Mouse (Mus musculus): ENCODE measurements at regions not wholly inside any gene's neighbourhood (a gene's known extent, or its start where the extent isn't known, plus 50 kb on each side); places are given as distances from the start of the nearest gene placed in this dataset.

DNA sequence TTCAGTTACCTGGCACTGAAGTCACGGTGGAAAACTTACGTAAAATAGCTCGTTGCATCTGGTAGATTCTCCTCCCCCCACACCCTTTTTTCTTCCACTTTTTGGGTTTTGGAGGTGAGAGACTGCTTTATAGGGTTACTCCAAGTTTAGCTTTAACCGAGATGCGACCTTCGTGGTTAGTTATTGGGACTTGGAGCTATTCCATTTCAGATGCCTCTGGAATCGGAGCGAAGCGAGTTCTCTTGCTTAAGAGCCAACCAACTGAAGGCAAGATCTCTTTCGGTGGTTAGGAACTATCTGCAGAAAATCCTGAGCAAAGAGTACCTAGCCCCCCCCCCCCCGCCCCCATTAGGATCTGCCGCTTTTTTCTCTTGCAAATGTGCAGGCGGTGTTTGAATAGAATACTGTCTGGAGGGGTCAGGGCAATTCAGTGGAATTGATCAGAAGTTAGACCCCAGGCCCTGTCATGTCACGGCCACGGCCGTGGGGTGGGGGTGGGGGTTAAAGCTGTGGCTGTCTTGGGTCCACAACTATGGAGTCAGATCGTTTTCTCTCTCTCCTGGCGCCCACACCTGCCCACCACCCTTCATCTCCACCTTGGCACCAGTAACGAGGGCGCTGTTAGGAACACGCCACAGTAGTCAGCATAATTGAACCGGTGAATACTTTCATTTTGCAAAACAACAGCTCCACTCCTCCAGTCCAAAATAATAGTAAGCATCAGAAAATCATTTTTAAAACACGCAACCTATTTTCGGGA is 229.6 kb downstream of the Mef2c start:
- no peaks in the 10 kb centered on the region for H3K9me3 ChIP-seq
- H3K27me3 ChIP-seq (replicated peaks), result peaks cover 58% of the 10 kb centered on the region
- WGBS, result 4% methylated on average over 24 of the region's 24 CpGs
- ATAC-seq, result no peak
- H3K27ac ChIP-seq, result no peak overlapping the region
- H3K4me2 ChIP-seq (replicated peaks), result peak overlapping the region; percentile 26; the same call in 1 of the 2 replicates
- H3K36me3 ChIP-seq, result no peaks in the 10 kb centered on the region
- H3K4me1 ChIP-seq (replicated peaks), result peaks cover 10% of the 10 kb centered on the region; the same call in 1 of the 2 replicates
- H3K9ac ChIP-seq, result no peak overlapping the region
- peak overlapping the region; percentile 19 for H3K4me3 ChIP-seq (replicated peaks)

DNA sequence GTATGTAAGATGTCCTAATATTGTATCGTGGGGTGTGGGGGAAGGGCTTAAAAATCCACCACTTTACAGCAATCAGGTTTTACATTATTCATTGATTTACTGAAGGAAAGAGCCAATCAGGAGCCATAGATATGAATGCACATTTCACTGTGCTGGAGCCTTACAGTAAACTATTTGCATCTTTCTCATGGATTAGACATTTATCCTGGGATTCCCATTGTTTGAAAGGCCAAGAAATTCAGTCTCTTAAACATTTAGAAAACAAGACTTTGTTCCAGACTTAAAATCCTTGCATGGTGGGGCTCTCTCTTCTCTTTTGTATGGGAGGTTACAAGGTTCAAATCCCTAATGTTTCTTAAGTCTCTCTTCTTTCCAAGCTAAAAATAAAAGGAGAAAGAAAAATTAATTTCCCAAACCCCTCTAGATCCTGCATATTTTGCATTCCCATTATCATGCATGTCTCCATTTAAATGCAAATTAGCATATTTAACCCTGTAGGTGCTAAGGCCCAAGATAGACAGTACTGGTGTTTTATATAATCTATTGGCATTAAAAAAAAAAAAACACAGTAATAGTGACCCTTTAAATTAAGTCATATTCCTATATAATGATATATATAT is 230.3 kb downstream of the Mef2c start:
- no peak overlapping the region for H3K27ac ChIP-seq
- H3K4me1 ChIP-seq (replicated peaks), result peaks cover 10% of the 10 kb centered on the region; the same call in 1 of the 2 replicates
- no peaks in the 10 kb centered on the region for H3K9me3 ChIP-seq
- no peaks in the 10 kb centered on the region for H3K36me3 ChIP-seq
- H3K27me3 ChIP-seq (replicated peaks), result peaks cover 56% of the 10 kb centered on the region
- no peak overlapping the region for H3K4me2 ChIP-seq (replicated peaks)
- no peak for ATAC-seq
- WGBS, result 2% methylated on average over 1 of the region's 1 CpGs
- peak overlapping the region; percentile 19; the same call in 1 of the 2 replicates for H3K4me3 ChIP-seq (replicated peaks)
- H3K9ac ChIP-seq, result no peak overlapping the region

DNA sequence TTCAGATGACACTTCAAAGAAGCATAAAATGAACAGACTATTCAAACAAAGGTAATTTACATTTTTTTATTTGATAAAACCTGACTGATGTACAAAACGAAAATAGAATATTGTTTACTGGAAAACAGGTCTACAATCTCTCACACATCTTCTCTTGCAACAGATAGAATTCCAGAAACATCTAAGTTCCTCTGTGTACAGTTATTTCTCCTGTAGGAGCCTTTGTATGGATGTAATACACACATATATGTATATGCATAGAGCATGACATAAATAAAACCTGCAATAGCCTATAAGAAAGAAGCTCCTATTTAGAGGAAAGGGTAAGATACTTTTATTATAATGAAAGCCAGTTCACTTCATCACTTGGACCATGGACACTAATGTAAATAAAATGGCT is 230.8 kb downstream of the Mef2c start:
- H3K4me2 ChIP-seq (replicated peaks), result no peak overlapping the region
- H3K4me1 ChIP-seq (replicated peaks), result peaks cover 10% of the 10 kb centered on the region; the same call in 1 of the 2 replicates
- H3K27ac ChIP-seq, result no peak overlapping the region
- H3K9me3 ChIP-seq, result no peaks in the 10 kb centered on the region
- 16% methylated on average over 1 of the region's 1 CpGs for WGBS
- no peak overlapping the region for H3K9ac ChIP-seq
- peaks cover 61% of the 10 kb centered on the region for H3K27me3 ChIP-seq (replicated peaks)
- no peak for ATAC-seq
- H3K4me3 ChIP-seq (replicated peaks), result no peak overlapping the region
- no peaks in the 10 kb centered on the region for H3K36me3 ChIP-seq

DNA sequence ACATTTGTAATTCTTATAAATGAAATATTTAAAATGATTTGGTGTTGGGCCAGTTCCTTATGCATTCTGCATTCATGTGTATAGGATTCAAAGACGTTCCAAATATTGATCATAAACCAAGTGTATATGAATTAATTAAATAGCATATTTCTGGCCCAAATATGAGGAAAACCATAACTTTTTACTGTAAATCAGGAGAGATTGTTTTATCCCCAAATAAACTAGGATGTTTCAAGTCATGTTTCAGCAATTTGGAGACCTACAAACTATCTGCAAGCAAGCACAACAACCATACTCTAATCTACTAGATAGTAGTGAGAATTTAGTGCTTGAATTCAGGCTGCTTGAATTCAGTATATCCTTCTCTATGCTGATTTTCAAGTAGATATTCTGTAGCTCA is 231.3 kb downstream of the Mef2c start:
- no peak overlapping the region for H3K27ac ChIP-seq
- no peaks in the 10 kb centered on the region for H3K36me3 ChIP-seq
- no peaks in the 10 kb centered on the region for H3K9me3 ChIP-seq
- H3K4me1 ChIP-seq (replicated peaks), result peaks cover 10% of the 10 kb centered on the region; the same call in 1 of the 2 replicates
- peaks cover 65% of the 10 kb centered on the region for H3K27me3 ChIP-seq (replicated peaks)
- no peak for ATAC-seq
- WGBS, result 55% methylated on average over 1 of the region's 1 CpGs
- H3K4me2 ChIP-seq (replicated peaks), result no peak overlapping the region
- H3K4me3 ChIP-seq (replicated peaks), result no peak overlapping the region
- H3K9ac ChIP-seq, result no peak overlapping the region

DNA sequence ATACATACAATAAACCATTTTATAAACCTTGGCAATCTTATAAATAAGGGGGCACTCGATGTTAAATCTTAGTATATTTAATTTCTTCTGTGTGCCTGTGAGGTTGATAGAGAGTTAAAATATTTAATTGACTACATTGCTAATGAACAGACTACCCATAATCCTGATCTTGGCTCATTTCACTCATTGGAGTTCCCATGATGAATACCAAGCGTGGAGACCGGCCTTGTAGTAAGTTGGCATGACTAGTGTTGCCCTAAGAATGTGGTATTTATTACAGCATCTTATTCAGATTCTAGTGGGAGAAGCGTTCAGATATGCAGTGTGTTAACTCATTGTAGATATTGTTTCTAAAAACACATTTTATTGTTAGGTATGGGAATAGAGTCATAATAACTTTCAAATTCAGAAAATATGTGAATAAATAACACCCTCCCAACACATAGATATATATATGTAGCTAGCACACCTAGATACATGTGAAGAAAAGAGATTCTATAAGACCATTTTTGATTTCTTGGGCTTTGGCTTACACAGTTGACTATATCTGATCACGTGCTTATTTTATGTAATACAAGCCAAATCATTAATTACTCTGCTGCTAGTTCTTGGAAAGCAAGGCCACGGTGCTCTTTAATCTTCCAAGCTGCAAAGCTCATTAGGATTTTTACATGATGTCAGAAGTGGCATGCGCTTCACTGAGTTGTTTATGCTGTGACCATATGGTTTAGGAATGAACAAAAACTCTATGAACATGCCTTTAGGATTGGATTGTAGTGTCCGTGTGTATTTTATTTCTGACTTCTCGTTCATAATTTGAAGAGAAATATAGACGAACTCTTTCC is 232.0 kb downstream of the Mef2c start:
- 49% methylated on average over 10 of the region's 10 CpGs for WGBS

DNA sequence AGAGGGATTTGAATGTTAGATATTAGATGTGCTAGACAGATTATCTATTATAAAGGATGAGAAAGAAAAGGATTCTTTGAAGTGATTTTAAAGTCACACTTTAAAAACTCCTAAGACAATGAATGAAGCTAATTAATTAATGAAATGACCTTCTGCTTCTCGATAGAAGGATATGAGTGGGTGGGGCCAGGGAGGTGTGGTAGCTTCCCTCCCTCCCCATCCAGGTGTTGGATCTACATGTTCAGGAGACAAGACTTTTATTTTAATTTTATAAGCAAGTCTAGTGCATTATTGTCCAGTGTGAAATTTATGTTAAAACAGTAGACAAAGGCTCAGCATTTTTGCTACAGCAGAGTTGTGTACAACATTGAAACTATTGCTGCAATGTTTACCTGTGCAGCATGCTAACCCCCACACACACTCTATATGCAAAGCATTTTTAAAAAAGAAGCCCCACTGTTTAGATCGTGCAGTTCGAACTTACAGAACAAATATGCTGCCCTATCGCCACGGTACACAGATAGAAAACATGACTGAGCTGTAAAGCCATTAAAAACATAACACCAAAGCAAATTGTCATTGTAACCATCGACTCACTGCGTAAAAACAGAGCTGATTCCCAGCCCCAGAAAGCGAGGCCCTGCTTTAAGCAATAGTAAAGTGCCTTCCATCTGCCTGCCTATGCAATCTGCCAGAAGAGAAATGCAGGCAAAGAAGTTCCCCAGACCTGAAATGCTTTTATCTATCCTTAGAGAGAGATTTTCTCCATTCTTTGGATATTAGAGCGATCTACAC is 233.4 kb downstream of the Mef2c start:
- no peak overlapping the region for H3K9ac ChIP-seq
- WGBS, result 3% methylated on average over 9 of the region's 9 CpGs
- no peak for ATAC-seq
- H3K4me3 ChIP-seq (replicated peaks), result no peak overlapping the region; the same call in 1 of the 2 replicates
- no peaks in the 10 kb centered on the region for H3K36me3 ChIP-seq
- 0 out of 2 replicates have a peak, but pooled peaks cover under 1% of the 10 kb centered on the region for H3K4me1 ChIP-seq (replicated peaks)
- no peak overlapping the region for H3K27ac ChIP-seq
- H3K4me2 ChIP-seq (replicated peaks), result peak overlapping the region; percentile 48
- no peaks in the 10 kb centered on the region for H3K9me3 ChIP-seq
- peaks cover 55% of the 10 kb centered on the region for H3K27me3 ChIP-seq (replicated peaks)

More for the DNA sequence above, 232.0 kb downstream of the Mef2c start:
- no peak for ATAC-seq
- Histone ChIP-seq H3K36me3 (no peaks in the 10 kb centered on the region), H3K9me3 (no peaks in the 10 kb centered on the region), H3K27me3 (replicated peaks) (peaks cover 66% of the 10 kb centered on the region), H3K9ac (no peak overlapping the region), H3K4me3 (replicated peaks) (no peak overlapping the region), H3K4me2 (replicated peaks) (no peak overlapping the region), H3K4me1 (replicated peaks) (0 out of 2 replicates have a peak, but pooled peaks cover 5% of the 10 kb centered on the region), H3K27ac (no peak overlapping the region)

DNA sequence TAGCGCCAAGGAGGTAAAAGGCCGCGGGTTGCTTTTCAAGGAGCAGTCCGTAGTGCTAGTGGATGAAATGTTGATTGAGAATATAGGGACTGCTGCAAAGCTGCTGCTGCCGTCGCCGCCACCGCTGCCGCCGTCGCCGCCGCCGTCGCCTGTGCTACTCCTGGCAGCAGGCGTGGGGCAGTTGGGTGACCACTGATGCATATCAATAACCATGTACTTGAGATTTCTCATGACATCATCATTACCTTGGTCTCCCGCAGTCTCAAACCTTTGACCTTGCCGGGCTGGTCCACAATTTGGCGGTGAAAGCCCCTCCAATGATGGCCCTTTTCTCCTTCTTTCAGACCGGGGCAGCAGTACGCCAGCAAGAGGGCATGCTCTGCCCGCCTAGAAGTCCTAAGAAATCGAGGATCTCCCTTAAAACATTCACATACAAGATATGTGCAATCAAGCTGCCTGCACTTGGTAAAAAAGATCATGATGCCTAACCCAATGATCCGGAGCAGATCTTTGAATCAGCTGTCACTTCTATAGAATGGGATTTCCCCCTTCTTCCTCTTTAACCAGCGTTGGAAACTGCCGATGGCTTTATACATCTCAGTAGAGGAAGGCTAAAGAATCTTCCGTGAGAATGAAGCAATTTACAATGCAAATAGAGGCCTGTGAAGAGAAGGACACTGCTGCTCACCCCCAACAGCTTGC is 234.1 kb downstream of the Mef2c start:
- H3K4me3 ChIP-seq (replicated peaks), result no peak overlapping the region; the same call in 1 of the 2 replicates
- ATAC-seq, result no peak
- peak overlapping the region; percentile 48 for H3K4me2 ChIP-seq (replicated peaks)

DNA sequence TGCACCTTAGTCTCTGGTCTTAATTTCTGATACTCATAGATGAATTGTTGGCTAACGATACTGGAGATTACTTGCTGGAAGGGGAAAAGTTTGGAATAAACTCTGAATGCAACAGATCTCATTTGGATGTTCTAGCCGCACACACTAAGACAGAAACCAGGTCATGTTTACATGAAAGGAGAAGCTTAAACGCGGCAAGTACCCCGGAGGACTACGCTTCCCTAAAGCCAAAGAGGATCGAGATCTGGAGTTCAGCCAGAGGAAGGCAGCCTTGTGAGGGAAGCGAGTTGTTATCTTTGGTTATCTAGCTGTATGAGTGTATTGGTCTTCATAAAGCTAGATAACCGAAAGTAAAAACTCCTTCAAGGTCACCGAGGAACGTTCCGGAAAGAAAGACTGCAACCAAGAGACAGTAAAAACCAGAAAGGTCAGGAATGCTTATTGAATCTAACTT is 234.7 kb downstream of the Mef2c start:
- Histone ChIP-seq H3K27me3 (replicated peaks) (peaks cover 43% of the 10 kb centered on the region), H3K9me3 (no peaks in the 10 kb centered on the region)

More for the DNA sequence above, 234.1 kb downstream of the Mef2c start:
- no peak overlapping the region for H3K27ac ChIP-seq
- WGBS, result 2% methylated on average over 27 of the region's 27 CpGs
- H3K4me1 ChIP-seq (replicated peaks), result no peaks in the 10 kb centered on the region
- no peak overlapping the region for H3K9ac ChIP-seq
- peaks cover 48% of the 10 kb centered on the region for H3K27me3 ChIP-seq (replicated peaks)
- H3K36me3 ChIP-seq, result no peaks in the 10 kb centered on the region
- no peaks in the 10 kb centered on the region for H3K9me3 ChIP-seq

DNA sequence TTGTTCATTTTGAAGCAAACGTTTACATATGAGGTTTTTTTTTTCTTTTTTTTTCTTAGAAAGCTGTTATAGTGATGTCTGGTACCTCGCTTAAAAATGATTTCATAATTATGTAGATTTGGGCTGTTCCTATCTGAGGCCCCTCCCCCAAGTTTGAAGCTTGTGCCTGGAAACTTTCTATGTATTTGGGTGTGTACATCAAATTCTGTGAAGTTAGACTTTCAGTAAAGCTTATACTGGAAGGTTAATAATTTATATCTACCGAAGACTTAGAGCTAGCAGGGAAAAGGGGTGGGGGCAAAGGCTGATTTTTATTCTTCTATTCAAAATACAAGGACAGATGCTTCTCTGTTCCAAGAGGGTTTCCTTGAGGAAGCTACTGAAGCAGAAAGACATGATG is 235.3 kb downstream of the Mef2c start:
- Histone ChIP-seq H3K27me3 (replicated peaks) (peaks cover 38% of the 10 kb centered on the region), H3K4me3 (replicated peaks) (no peak overlapping the region), H3K4me1 (replicated peaks) (no peaks in the 10 kb centered on the region), H3K36me3 (no peaks in the 10 kb centered on the region), H3K4me2 (replicated peaks) (peak overlapping the region; percentile 6), H3K9ac (no peak overlapping the region), H3K27ac (no peak overlapping the region), H3K9me3 (no peaks in the 10 kb centered on the region)
- 13% methylated on average over 3 of the region's 3 CpGs for WGBS
- no peak for ATAC-seq

More for the DNA sequence above, 234.7 kb downstream of the Mef2c start:
- Histone ChIP-seq H3K4me2 (replicated peaks) (peak overlapping the region; percentile 48), H3K36me3 (no peaks in the 10 kb centered on the region), H3K4me1 (replicated peaks) (no peaks in the 10 kb centered on the region), H3K27ac (no peak overlapping the region), H3K4me3 (replicated peaks) (peak overlapping the region; percentile 28), H3K9ac (no peak overlapping the region)
- 3% methylated on average over 12 of the region's 12 CpGs for WGBS
- no peak for ATAC-seq

DNA sequence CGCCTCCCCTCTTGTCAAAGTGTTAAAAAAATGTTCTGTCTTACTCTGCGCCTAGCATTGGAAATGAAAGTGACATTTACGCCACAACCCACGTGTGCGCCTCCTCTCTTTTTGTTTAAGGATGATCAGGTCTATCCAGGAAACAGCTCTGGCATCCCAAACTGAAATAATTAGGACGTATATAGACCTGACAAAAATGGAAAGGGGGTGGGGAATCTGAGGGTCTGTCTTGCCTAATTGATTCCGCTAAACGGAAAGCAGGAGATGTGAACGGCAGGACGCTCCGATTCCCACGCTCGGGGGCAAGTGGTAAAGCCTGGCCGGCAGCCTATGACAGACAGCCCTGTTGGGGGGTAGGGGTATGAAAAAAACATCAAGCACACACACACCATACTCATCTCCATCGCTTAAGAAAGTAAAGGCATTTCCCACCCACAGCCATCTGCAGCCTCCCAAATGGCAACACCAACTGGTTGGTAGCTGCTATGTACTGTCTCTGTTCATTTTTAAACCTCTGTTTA is 235.8 kb downstream of the Mef2c start:
- Histone ChIP-seq H3K4me3 (replicated peaks) (no peak overlapping the region), H3K9ac (no peak overlapping the region), H3K4me1 (replicated peaks) (no peaks in the 10 kb centered on the region; the same call in 1 of the 2 replicates), H3K27me3 (replicated peaks) (peaks cover 38% of the 10 kb centered on the region), H3K36me3 (no peaks in the 10 kb centered on the region), H3K9me3 (no peaks in the 10 kb centered on the region), H3K27ac (no peak overlapping the region), H3K4me2 (replicated peaks) (peak overlapping the region; percentile 6)
- peak; percentile 46; the same call in 1 of the 2 replicates for ATAC-seq
- WGBS, result 8% methylated on average over 15 of the region's 15 CpGs

DNA sequence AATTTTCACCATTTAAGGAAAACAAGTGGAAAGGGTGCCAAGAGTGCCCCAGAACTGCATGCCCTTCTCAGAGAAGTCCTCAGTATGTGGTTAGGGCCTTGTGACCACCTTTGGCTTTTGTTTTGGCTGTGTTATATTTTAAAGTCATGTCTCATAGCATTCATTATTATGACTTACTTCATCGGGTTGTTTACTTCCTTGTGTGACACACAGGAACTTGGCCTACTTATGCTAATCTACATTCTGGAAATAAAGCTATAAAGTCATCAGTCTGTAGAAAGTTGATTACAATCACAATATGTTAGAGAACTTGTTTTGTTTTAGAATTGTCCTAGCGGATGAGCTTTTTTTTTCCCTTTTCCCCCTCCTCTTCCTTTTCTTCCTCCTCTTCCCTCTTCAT is 236.3 kb downstream of the Mef2c start:
- ATAC-seq, result no peak; the same call in 1 of the 2 replicates
- no peak overlapping the region for H3K4me2 ChIP-seq (replicated peaks)
- H3K27ac ChIP-seq, result no peak overlapping the region
- no peaks in the 10 kb centered on the region for H3K36me3 ChIP-seq
- peaks cover 1% of the 10 kb centered on the region; the same call in 1 of the 2 replicates for H3K4me1 ChIP-seq (replicated peaks)
- no peaks in the 10 kb centered on the region for H3K9me3 ChIP-seq
- WGBS, result 37% methylated on average over 2 of the region's 2 CpGs
- no peak overlapping the region for H3K9ac ChIP-seq
- H3K4me3 ChIP-seq (replicated peaks), result no peak overlapping the region
- peaks cover 42% of the 10 kb centered on the region for H3K27me3 ChIP-seq (replicated peaks)

All from intestine, embryonic 15.5 days (tissue).